Mouse (Mus musculus) ZHBTc4 (cell line): Measurements from ENCODE around the gene Smyd3.

ENCODE experiments used
- DNase-seq: peaks from one replicate; pipeline ENCODE4 v3.0.0-alpha.2; 2011; ENCODE audit warnings: low read depth, low spot score

Smyd3 gene

GRCm38 (mm10) chr1:179289744-179290143 lies 228.1 kb downstream of the Smyd3 start:
- no peak for DNase-seq

DNA sequence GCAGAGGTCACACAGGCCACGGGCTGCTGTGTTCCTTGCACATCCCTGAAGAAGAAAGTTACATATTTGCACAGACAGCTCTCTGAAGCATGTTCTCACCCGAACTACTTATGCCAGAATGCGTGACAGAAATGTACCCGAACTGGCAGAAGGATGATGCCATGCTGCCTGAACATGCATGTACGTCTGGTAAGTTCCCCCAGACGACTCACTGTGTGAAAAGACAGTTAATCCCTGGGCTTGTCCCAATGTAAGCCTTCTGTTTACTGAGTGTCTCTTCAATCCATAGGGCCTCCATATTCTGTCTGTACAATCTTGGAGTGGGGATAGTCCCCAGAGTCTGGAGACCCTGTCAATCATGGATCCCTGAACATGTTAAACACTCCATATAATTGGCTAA lies 231.1 kb downstream of the Smyd3 start:
- no peak for DNase-seq

- DNase-seq = no peak
Measured at GRCm38 (mm10) chr1:179282821-179283220, 235.0 kb downstream of the Smyd3 start.

DNA sequence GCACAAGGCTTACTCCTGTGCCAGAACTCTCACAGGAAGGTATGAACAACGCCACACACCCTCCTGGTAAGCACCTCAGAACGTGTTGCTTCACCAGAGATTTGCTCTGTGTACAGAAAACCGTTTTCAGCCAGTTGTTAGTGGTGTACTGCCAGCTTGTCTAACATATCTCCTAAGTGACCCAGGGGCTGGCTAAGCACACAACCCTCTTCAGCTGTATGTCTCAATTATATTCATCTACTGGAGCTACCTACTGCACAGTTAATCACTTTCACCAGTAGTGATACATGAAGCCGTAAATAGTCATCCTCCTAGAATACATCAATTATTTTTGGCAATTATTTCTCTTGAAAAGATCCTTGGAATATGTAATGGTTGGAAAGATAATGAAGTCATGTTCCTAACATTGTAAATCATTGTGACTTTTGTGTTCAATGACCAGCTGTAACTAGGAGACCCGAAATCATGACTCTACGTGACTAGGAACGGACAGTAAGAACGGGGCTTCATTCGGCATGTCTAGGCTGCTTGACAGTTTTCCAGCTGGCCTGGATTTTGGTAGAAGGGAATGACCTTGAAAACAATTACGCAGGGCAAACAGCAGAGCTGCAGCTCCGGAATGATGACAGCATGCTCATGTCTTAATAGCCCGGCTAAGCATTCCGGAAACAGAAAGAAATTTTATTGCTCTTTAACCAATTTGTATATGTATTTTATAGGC lies 236.3 kb downstream of the Smyd3 start:
- no peak for DNase-seq

DNA sequence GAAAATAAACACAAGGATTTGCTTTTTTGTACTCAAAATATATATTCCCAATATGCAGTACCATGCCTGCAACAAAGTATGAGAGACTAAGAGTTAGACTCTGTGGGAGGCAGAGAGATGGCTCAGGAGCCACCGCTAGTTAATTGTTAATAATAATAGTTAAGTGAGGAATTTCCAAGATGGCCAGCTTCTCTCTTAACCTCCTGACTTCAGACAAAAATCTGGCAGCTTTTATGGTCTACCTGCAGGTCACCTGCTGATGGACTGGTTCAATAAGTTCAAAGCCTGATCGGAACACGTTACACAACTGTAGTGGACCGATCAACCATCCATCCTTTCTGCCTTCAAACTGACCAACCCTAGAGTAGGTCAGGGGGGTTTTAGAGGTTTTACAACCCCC lies 238.7 kb downstream of the Smyd3 start:
- DNase-seq = no peak

DNA sequence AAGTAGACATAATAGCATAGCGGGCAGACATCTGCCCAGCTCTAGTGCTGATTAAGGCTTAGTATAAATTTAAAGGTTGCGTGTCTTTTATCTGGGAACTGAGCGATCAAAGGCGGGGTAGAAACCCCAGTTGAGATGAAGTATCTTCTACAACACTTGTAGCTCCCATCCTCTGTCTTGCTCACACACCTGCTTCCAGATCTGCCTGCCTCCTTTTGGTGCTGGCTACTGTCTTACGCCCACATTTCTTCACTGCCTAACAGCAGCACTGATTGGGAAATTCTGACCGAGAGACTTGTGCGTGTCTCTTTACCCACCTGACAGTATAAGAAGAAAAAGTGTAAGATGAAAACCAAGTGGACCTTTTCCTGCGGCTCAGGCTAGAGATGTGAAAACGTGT lies 240.5 kb downstream of the Smyd3 start:
- peak; percentile 27 for DNase-seq

- DNase-seq = no peak
Measured at GRCm38 (mm10) chr1:179276866-179277265, 241.0 kb downstream of the Smyd3 start.

DNA sequence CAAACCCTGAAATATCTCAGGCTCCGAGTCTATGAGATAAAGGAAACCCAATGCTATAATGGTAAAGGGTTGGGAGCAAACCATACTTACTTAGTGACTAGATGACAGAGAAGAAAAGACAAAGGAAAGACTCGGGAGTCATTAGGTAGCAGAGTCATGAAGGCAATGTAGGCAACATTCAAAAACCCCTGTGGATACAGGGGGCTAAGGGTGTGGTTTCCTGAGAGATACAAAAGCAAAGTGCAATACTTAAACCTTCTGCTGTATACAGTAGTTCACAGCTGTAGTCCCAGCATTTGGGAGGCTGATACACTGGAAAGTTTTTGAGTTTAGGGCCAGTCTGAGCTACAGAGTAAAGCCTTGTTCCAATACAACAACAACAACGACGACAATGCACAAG lies 244.9 kb downstream of the Smyd3 start:
- DNase-seq = no peak

DNA sequence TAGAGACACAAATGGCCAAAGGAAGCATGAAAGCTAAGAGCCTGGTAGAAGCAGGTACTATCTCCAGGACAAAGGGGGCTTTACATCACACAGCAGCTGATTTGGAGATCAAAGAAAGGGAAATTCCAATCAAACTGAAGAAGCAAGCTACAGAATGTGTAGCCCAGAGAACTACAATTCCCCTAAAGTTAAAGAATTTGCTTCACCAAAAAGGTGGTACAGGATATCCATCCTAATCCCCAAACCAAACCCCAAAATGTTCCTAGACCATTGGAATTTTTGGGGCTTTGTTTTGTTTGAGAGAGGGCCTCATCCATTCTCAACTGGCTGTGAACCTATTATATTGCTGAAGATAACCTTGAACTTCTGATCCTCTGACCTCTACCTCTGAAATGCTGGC lies 245.5 kb downstream of the Smyd3 start:
- DNase-seq = peak; percentile 43

- peak; percentile 65 for DNase-seq
Measured at GRCm38 (mm10) chr1:179266936-179267335, 250.9 kb downstream of the Smyd3 start.

GRCm38 (mm10) chr1:179261496-179261966 lies 256.3 kb downstream of the Smyd3 start:
- DNase-seq = no peak

DNA sequence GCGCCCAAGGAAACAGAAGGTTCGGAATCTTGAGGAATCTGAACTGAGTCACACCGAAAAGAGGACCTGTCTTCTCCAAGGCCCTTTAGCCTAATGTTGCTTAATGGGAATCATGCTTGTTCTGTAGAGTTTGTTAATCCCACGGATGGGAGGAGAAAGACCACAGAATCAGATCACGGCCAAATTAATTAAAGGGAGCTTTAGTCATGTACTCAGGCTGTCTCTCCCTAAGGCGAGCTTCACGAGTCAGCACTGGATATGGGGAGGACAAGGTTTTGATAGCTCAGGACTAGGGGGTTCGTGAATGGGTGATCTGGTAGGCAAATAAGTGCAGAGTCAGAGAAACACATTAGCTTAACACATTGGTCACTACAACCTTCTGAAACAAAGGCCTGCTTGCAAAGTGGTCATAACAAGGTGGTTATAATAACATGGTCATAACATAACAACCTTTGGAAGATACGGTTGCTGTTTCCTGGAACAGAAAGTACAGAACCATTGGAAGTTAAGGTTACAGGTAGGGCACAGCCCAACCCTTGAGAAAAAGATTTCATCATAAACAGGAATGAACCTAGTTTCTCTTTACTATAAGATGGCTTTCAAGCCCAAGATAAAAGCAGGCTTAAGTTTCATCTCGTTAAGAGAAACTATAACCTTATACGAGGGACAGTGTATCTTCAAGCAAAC lies 261.9 kb downstream of the Smyd3 start:
- no peak for DNase-seq

DNA sequence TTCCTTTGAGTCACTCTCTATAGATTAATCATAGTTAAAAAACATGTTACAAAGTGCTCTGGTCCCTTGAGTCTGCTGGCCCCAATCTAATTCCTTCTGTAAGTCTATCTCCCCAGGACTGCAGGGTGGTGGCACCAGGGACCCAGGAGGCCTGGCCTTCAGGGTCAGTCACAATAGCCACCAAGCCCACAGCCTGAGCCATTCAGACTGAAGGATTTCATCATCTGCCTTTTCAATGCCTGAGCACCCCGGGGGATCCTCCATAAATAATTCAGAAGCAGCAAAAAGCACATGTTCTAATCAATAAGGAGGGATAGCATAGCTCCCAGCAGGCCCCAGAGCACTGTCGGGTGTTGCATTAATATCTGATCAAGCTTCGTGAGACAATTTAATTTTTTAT lies 263.3 kb downstream of the Smyd3 start:
- DNase-seq = no peak

DNA sequence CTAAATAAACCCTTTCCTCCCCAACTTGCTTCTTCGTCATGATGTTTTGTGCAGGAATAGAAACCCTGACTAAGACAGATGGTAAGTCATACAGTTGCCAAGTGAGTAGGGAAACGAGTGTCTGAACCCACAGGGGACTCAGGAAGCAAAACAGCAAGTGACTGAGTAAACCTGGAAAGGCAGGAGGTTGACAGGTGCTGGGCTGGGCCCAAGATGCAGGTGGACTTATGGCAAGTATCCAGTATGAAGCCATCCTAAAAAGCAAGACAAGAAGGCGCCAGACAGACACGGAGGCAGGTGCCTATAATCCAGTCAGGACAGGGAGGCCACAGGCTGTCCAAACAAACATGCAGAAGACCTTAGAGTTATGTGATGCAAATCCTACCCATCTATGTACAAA lies 265.2 kb downstream of the Smyd3 start:
- DNase-seq = no peak

DNA sequence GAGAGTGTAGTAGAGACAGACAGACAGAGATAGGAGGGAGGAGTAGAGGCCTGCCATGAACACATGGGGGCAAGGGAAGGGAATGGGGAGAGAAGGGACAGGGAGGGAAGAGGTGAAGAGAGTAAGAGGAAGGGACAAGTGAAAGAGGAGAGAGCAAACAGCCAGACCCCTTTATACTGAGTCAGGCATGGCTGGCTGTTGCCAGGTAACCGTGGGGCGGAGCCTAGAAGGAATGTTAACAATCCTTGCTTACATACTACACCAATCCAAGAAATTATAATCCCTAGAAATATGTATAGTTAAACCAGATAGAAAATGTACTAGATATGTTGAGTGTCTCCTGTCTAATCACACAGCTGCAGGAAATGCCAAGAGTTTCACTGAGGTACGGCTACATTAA lies 267.5 kb downstream of the Smyd3 start:
- DNase-seq = no peak

- DNase-seq = no peak
Measured at GRCm38 (mm10) chr1:179243554-179243953, 274.3 kb downstream of the Smyd3 start.

DNA sequence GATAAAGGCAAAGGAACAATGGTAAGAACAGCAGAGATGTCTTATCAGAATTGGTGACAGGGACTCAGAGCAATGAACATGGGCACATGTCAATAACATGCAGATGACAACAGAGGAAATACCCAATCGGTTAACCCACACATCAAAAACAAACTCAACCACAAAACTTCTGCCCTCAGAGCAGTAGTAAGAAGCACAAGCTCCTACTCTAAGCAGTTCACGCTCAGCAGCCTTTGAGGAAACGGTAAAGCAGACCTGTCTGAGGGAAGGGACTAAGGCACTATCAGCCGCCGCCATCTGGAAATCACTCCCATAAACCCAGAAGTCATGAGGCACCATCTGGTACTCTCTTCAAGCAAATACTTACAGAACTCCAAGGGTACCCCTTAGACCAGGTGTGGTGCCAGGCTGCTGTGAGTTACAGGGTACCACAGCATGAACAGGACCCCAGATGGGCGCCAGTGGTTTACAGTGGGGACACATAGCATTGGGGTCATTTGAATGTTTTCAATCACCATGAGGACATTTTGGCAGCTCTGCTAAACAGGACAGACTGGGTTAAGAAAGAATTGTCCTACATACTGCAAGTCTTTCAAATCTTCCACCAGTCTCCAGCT lies 277.1 kb downstream of the Smyd3 start:
- DNase-seq = no peak

- DNase-seq = no peak
Measured at GRCm38 (mm10) chr1:179238639-179239038, 279.2 kb downstream of the Smyd3 start.

- peak; percentile 55 for DNase-seq
Measured at GRCm38 (mm10) chr1:179237989-179238388, 279.9 kb downstream of the Smyd3 start.

DNA sequence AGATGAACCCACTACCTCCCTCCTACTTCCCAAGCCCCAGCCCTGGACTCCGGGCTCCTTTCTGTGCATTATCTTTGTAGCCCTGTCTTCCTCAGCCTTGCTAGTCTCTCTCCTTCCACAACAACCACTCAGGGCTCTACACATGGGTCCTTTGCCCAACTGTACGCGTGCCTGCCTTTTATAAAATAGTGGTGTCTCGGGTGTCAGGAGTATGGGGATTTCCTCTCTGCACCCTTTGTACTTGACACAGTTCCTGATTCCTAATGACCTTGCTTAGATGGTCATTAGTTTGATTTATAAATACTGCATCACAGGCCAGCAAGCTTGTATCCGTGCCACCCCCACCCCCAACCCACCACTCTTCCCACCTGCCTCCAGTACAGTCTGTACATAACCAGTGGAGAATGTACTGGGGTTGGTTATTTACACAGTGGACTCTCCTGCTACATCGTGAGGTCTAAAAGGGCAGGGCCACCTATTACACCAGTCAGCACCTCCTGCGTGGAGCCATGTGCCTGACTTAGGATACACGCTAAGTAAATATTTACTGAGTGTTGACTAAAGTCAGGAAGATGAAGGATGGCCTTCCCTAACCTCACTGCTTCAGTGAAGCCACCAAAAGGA lies 281.5 kb downstream of the Smyd3 start:
- no peak for DNase-seq

- DNase-seq = peak; percentile 76
Measured at GRCm38 (mm10) chr1:179231777-179232661, 285.8 kb downstream of the Smyd3 start.
